ENCODE assay signal across 8 mouse cellular contexts in the genomic region with DNA sequence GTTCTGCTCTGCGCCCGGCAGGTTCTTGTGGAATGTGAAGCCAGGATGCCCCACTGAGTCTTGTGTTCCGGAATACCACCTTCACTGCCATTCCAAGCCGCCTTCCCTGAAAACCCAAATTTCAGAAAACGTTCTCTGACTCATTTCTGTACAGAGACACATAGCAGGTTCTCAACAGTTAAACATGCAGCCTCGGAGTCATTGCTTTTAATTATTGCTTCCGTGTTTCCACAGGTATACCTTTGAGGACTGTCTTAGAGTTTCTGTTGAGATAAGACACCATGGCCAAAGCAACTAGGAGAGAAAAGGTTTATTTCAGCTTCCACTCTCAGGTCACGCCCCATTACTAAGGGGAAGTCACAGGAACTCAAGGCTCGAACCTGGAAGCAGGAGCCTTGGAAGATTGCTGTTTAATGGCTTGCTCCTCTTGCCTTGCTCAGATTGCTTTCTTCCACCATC. TPM values are rescaled to one million over a fixed set of nuclear protein-coding genes. Genes with fewer than 3 reads are reported as not detected.
DNase-seq lines count a peak whose midpoint lies in the region; ATAC-seq and TF ChIP-seq lines count a peak whose summit lies in the region.

No protein-coding gene starts in this region.

- peaks cover 3% of the 10 kb centered on the region for H3K4me1 ChIP-seq in cerebellum, adult 2 months (ENCODE audit: control insufficient read depth, insufficient read depth, low read length)
- H3K4me1 ChIP-seq in thymus, adult 2 months (replicated peaks; ENCODE audit: control insufficient read depth, insufficient read depth, low read length) = peaks cover 7% of the 10 kb centered on the region
- H3K4me1 ChIP-seq in liver, embryonic 13.5 days (replicated peaks) = peaks cover 20% of the 10 kb centered on the region

- ATAC-seq in liver, embryonic 13.5 days (ENCODE audit: low read depth) = no peak

- peak overlapping the region; percentile 89 for H3K4me3 ChIP-seq in cerebellum, adult 2 months (replicated peaks; ENCODE audit: insufficient read depth, low read depth, low read length)
- H3K4me3 ChIP-seq in thymus, adult 2 months (ENCODE audit: control insufficient read depth, insufficient read depth, low read length) = peak overlapping the region; percentile 68
- H3K4me3 ChIP-seq in liver, embryonic 13.5 days (replicated peaks) = peak overlapping the region; percentile 75

- no peaks in the 10 kb centered on the region for H3K36me3 ChIP-seq in thymus, adult 2 months (ENCODE audit: control insufficient read depth, insufficient read depth, low read length)
- peaks cover 8% of the 10 kb centered on the region; the same call in 1 of the 2 replicates for H3K36me3 ChIP-seq in liver, embryonic 13.5 days

- H3K27ac ChIP-seq in cerebellum, adult 2 months (ENCODE audit: insufficient read depth, low read length) = peak overlapping the region; percentile 87
- H3K27ac ChIP-seq in thymus, adult 2 months (ENCODE audit: control insufficient read depth, insufficient read depth, low read length) = no peak overlapping the region
- H3K27ac ChIP-seq in liver, embryonic 13.5 days = no peak overlapping the region

- TF ChIP-seq POLR2A in cerebellum, adult 2 months (IDR thresholded peaks at IDR 0.05; ENCODE audit: borderline replicate concordance, insufficient read depth, low read length) = no peak
- no peak for TF ChIP-seq POLR2A in thymus, adult 2 months (IDR thresholded peaks at IDR 0.05; ENCODE audit: control insufficient read depth, extremely low read depth, insufficient read depth, low read length, poor library complexity)

- H3K9ac ChIP-seq in liver, embryonic 13.5 days = peak overlapping the region; percentile 81

- peak overlapping the region; percentile 80 for H3K4me2 ChIP-seq in liver, embryonic 13.5 days

- WGBS in cerebellum, adult 2 months = 12% methylated on average over 9 of the region's 9 CpGs
- WGBS in thymus, adult 2 months = 8% methylated on average over 9 of the region's 9 CpGs
- WGBS in liver, embryonic 13.5 days (ENCODE audit: insufficient replicate concordance) = 11% methylated on average over 9 of the region's 9 CpGs

- no peak for TF ChIP-seq CTCF in cerebellum, adult 2 months (IDR thresholded peaks at IDR 0.05; ENCODE audit: borderline replicate concordance, insufficient read depth, low read depth, low read length)
- TF ChIP-seq CTCF in thymus, adult 2 months (IDR thresholded peaks at IDR 0.05; ENCODE audit: borderline replicate concordance, control insufficient read depth, extremely low read depth, insufficient read depth, low read length, poor library complexity) = peak; percentile 6; the same call in 1 of the 2 replicates

- DNase-seq in cerebellum, adult 2 months = no peak
- no peak for DNase-seq in cerebellum, adult 18-20 months
- DNase-seq in thymus, adult 2 months = no peak
- no peak for DNase-seq in thymus, postnatal 10 days (ENCODE audit: low spot score in 2 of 2)
- DNase-seq in liver, embryonic 13.5 days = no peak
- DNase-seq in ovary, adult 18-20 months (ENCODE audit: low spot score) = no peak
- DNase-seq in right cerebral cortex, postnatal 4 days = no peak
- no peak for DNase-seq in adrenal gland, adult 8-10 months

- no peaks in the 10 kb centered on the region for H3K27me3 ChIP-seq in cerebellum, adult 2 months (ENCODE audit: control insufficient read depth, insufficient read depth, low read length)
- no peaks in the 10 kb centered on the region for H3K27me3 ChIP-seq in thymus, adult 2 months (ENCODE audit: control insufficient read depth, insufficient read depth, low read length)
- H3K27me3 ChIP-seq in liver, embryonic 13.5 days = no peaks in the 10 kb centered on the region

- H3K9me3 ChIP-seq in liver, embryonic 13.5 days (replicated peaks) = no peaks in the 10 kb centered on the region

RNA-seq across cellular contexts. Expression of a gene that starts 0.5 kb away (rescaled TPM):
- 24.6 and 25.0 TPM in 2 replicates for polyA plus RNA-seq in cerebellum, adult 2 months (2012; rRNA removed)
- 8.7 and 9.6 TPM in 2 replicates for polyA plus RNA-seq in thymus, adult 2 months (2012; rRNA removed)
- polyA plus RNA-seq in liver, embryonic 13.5 days (2015; fragmentation: Nextera tagmentation; extraction: Ambion mirVana) = 20.6 and 25.5 TPM in 2 replicates
- total RNA-seq in adrenal gland, adult 8-10 months (2022) = 10 to 100 TPM; 26.5 to 30.5 (median 29.6) TPM

RNA-seq across cellular contexts. Expression of a gene that starts 34.5 kb away (rescaled TPM):
- not detected in 2 replicates for polyA plus RNA-seq in cerebellum, adult 2 months (2012; rRNA removed)
- not detected in 2 replicates for polyA plus RNA-seq in thymus, adult 2 months (2012; rRNA removed)
- 0.12 TPM in 1 of 2 replicates, not detected in the other for polyA plus RNA-seq in liver, embryonic 13.5 days (2015; fragmentation: Nextera tagmentation; extraction: Ambion mirVana)
- not detected for total RNA-seq in adrenal gland, adult 8-10 months (2022)
